Mouse (Mus musculus) hindbrain, embryonic 16.5 days (tissue): Measurements from ENCODE around the gene Dntt. TPM values are rescaled to one million over a fixed set of nuclear protein-coding genes. Genes with fewer than 3 reads are reported as not detected.

Experiments used
- ATAC-seq: fragments of 200-750 bp; cut with Nextera tagmentation; 2 replicates; pipeline ENCODE4 v1.8.0; 2017; ENCODE audit warnings: moderate TSS enrichment, moderate library complexity
- H3K27ac ChIP-seq: fragments of 300-500 bp; sonication (generic); 2 replicates; pipeline ENCODE4 v1.5.1; 2014; ENCODE audit warnings: low read depth, mild to moderate bottlenecking, control low read depth, low read length, moderate library complexity
- H3K27me3 ChIP-seq: fragments of 300-500 bp; sonication (generic); replicated peaks from 2 replicates; pipeline ENCODE4 v1.6.1; 2014; ENCODE audit warnings: low read length; ENCODE audit not compliant: control insufficient read depth, insufficient read depth
- H3K36me3 ChIP-seq: fragments of 300-500 bp; sonication (generic); 2 replicates; pipeline ENCODE4 v1.6.1; 2014; ENCODE audit warnings: mild to moderate bottlenecking, low read length, moderate library complexity, mixed read lengths; ENCODE audit not compliant: control insufficient read depth, insufficient read depth
- H3K4me1 ChIP-seq: fragments of 300-500 bp; sonication (generic); 2 replicates; pipeline ENCODE4 v1.6.1; 2014; ENCODE audit warnings: low read depth, low read length; ENCODE audit not compliant: control insufficient read depth, insufficient read depth
- H3K4me2 ChIP-seq: fragments of 300-500 bp; sonication (generic); 2 replicates; pipeline ENCODE4 v1.6.1; 2014; ENCODE audit warnings: mild to moderate bottlenecking, low read length, control low read depth, moderate library complexity
- H3K4me3 ChIP-seq: fragments of 300-500 bp; sonication (generic); 2 replicates; pipeline ENCODE4 v1.5.1; 2014; ENCODE audit warnings: mild to moderate bottlenecking, low read length, control low read depth, moderate library complexity
- H3K9ac ChIP-seq: fragments of 300-500 bp; sonication (generic); 2 replicates; pipeline ENCODE4 v1.6.1; 2014; ENCODE audit warnings: low read depth, mild to moderate bottlenecking, control low read depth, low read length, moderate library complexity
- H3K9me3 ChIP-seq: fragments of 300-500 bp; sonication (generic); 2 replicates; pipeline ENCODE4 v1.6.1; 2014; ENCODE audit warnings: mild to moderate bottlenecking, low read length, moderate library complexity; ENCODE audit not compliant: control insufficient read depth
- WGBS: fragments of 180-500 bp; shearing (Covaris S2); extraction: QIAGEN DNeasy Blood & Tissue Kit; methylation state at CpG from one replicate; pipeline ENCODE4 v1.1.7; 2014; 5-methylcytosine and 5-hydroxymethylcytosine counted together
- polyA plus RNA-seq: library from polyadenylated mRNA; unstranded; fragments of >200 nt; fragmentation: Nextera tagmentation; extraction: Ambion mirVana; gene quantifications from 2 replicates; pipeline ENCODE4 v1.2.1, GENCODE M21; 2015

Gene Dntt
- polyA plus RNA-seq, 1 experiment from 2014 or later: 0.10 TPM

- H3K27me3 ChIP-seq: no peaks in the 10 kb centered on the region
- H3K4me2 ChIP-seq: no peak overlapping the region
- no peak overlapping the region for H3K4me3 ChIP-seq
- no peak overlapping the region for H3K9ac ChIP-seq
- ATAC-seq: no peak
- H3K36me3 ChIP-seq: no peaks in the 10 kb centered on the region
- H3K9me3 ChIP-seq: no peaks in the 10 kb centered on the region
- WGBS: 62% methylated on average over 10 of the region's 10 CpGs
- no peaks in the 10 kb centered on the region for H3K4me1 ChIP-seq
- H3K27ac ChIP-seq: no peak overlapping the region
Observed at GRCm38 (mm10) chr19:41045091-41045770, 16.2 kb downstream of the Dntt start.

DNA sequence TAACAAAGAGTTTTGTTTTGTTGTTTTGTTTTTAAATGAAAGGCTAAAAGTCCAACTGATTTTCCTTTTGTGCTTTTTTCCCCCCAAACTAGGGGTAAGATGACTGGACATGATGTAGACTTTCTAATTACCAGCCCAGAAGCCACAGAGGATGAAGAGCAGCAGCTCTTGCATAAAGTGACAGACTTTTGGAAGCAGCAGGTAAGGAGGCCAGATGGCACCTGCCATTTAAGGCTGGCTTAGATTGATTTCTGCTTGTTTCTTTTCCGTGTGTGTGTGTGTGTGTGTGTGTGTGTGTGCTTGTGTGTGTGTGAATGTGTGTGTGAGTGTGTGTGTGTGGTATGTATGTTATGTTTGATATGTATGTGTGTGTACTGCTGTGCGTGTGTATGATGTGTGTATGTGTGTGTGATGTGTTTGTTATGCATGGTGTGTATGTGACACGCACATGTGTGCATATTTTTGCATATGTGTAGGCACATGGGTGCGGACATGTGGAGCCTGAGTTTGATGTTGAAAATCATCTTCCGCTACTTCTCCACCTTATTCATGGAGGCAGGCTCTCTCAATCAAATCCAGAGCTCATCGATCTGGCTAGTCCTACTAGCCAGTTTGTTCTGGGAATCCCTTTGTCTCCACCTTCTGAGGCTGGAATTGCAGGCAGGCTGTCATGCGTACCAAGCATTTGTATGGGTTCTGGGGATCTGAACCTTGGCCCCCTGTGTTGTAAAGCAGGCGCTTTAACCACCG lies 18.5 kb downstream of the Dntt start:
- ATAC-seq: no peak
- no peaks in the 10 kb centered on the region for H3K27me3 ChIP-seq
- H3K9ac ChIP-seq: no peak overlapping the region
- H3K9me3 ChIP-seq: no peaks in the 10 kb centered on the region
- H3K36me3 ChIP-seq: no peaks in the 10 kb centered on the region
- no peak overlapping the region for H3K4me3 ChIP-seq
- H3K4me2 ChIP-seq: no peak overlapping the region
- H3K4me1 ChIP-seq: no peaks in the 10 kb centered on the region
- 79% methylated on average over 9 of the region's 9 CpGs for WGBS
- H3K27ac ChIP-seq: no peak overlapping the region

DNA sequence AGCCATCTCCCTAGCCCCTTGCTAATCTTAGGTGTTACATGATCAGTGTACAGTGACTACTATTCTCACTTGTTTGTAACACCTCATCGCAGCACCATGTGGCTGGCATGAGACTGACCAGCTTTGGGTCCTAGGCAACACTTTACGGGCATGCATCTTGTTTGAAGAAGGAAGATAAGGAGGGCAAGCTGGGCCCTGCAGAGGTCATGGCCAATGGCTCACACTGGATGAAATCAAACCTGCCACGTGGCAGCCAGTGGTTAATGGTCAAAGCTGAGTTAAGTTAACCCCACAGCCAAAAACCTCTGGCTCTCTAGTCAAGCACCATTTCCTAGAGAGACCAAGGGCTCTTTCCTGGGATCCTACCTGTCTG lies 19.1 kb downstream of the Dntt start:
- no peak for ATAC-seq
- 87% methylated on average over 3 of the region's 3 CpGs for WGBS

DNA sequence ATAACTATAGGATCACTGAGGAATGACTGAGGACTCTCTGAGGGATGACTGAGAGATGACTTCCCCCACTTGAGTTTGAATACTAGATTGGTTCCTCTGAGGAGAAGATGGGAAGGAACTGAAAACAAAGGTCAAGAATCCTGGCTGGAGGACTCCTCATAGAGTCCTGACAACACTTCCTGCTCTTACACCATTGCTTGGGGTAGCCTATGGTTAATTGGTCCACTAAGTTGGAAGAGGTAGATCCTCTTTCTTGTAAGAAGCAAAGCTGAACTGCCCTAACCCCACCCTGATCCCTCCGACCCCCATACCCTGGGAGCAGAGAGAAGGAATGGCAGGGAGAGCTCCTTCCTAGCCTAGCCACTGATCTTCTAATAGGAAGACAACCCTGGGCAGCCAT lies 22.6 kb downstream of the Dntt start:
- Histone ChIP-seq H3K27ac (no peak overlapping the region), H3K9me3 (no peaks in the 10 kb centered on the region), H3K36me3 (no peaks in the 10 kb centered on the region), H3K4me3 (no peak overlapping the region), H3K9ac (no peak overlapping the region), H3K27me3 (no peaks in the 10 kb centered on the region), H3K4me2 (no peak overlapping the region), H3K4me1 (no peaks in the 10 kb centered on the region)
- WGBS: 95% methylated on average over 1 of the region's 1 CpGs
- ATAC-seq: no peak

More for the DNA sequence above, 19.1 kb downstream of the Dntt start:
- no peaks in the 10 kb centered on the region for H3K9me3 ChIP-seq
- H3K36me3 ChIP-seq: no peaks in the 10 kb centered on the region
- H3K9ac ChIP-seq: no peak overlapping the region
- no peak overlapping the region for H3K4me2 ChIP-seq
- H3K27ac ChIP-seq: no peak overlapping the region
- H3K4me3 ChIP-seq: no peak overlapping the region
- H3K4me1 ChIP-seq: no peaks in the 10 kb centered on the region
- H3K27me3 ChIP-seq: no peaks in the 10 kb centered on the region

GRCm38 (mm10) chr19:41052247-41052646 lies 23.2 kb downstream of the Dntt start:
- H3K4me2 ChIP-seq: no peak overlapping the region
- H3K4me3 ChIP-seq: no peak overlapping the region
- ATAC-seq: no peak
- no peaks in the 10 kb centered on the region for H3K9me3 ChIP-seq
- H3K36me3 ChIP-seq: no peaks in the 10 kb centered on the region
- whole genome bisulfite sequencing: 54% methylated on average over 5 of the region's 5 CpGs
- H3K27ac ChIP-seq: no peak overlapping the region
- no peaks in the 10 kb centered on the region for H3K4me1 ChIP-seq
- H3K9ac ChIP-seq: no peak overlapping the region
- H3K27me3 ChIP-seq: no peaks in the 10 kb centered on the region

DNA sequence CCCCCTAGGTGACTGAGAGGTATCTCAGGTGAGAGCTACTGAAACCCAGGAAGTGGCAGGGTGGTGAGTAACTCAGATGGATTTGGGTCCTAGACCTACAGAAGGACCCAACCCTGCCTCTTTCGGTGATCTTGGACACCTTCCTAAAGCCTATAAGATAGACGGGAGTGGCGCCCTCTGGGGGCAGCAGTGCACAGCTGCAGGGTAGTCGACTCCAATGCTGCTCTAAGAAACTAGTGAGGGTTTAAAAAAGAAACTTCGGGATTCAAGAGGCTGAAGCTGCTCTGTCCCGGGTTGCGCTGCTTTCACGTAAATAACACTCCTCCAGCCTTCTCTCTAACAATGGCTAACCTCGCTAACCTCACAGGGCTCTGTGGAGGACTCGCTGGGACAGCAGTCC lies 24.5 kb downstream of the Dntt start:
- Histone ChIP-seq H3K4me1 (no peaks in the 10 kb centered on the region), H3K27me3 (no peaks in the 10 kb centered on the region), H3K9ac (no peak overlapping the region), H3K9me3 (no peaks in the 10 kb centered on the region), H3K4me3 (no peak overlapping the region), H3K36me3 (no peaks in the 10 kb centered on the region), H3K27ac (no peak overlapping the region), H3K4me2 (no peak overlapping the region)
- no peak for ATAC-seq
- WGBS: 39% methylated on average over 10 of the region's 10 CpGs

- WGBS: 65% methylated on average over 4 of the region's 4 CpGs
- Histone ChIP-seq H3K9me3 (no peaks in the 10 kb centered on the region), H3K4me1 (no peaks in the 10 kb centered on the region), H3K36me3 (no peaks in the 10 kb centered on the region), H3K27ac (no peak overlapping the region), H3K4me2 (no peak overlapping the region), H3K4me3 (no peak overlapping the region), H3K9ac (no peak overlapping the region), H3K27me3 (no peaks in the 10 kb centered on the region)
- no peak for ATAC-seq
Observed at GRCm38 (mm10) chr19:41054702-41055101, 25.6 kb downstream of the Dntt start.

GRCm38 (mm10) chr19:41071500-41071899 lies 42.4 kb downstream of the Dntt start:
- 0 out of 2 replicates have a peak, but pooled peaks have one; percentile 30 for ATAC-seq

GRCm38 (mm10) chr19:41073746-41074455 lies 44.8 kb downstream of the Dntt start:
- no peak for ATAC-seq
- Histone ChIP-seq H3K36me3 (no peaks in the 10 kb centered on the region), H3K27me3 (no peaks in the 10 kb centered on the region), H3K4me1 (no peaks in the 10 kb centered on the region), H3K4me3 (no peak overlapping the region), H3K9me3 (no peaks in the 10 kb centered on the region), H3K27ac (no peak overlapping the region), H3K9ac (no peak overlapping the region), H3K4me2 (no peak overlapping the region)
- WGBS: 90% methylated on average over 14 of the region's 14 CpGs

More at GRCm38 (mm10) chr19:41071500-41071899, 42.4 kb downstream of the Dntt start:
- Histone ChIP-seq H3K27ac (no peak overlapping the region), H3K36me3 (no peaks in the 10 kb centered on the region), H3K9me3 (no peaks in the 10 kb centered on the region), H3K9ac (no peak overlapping the region), H3K4me1 (no peaks in the 10 kb centered on the region), H3K27me3 (no peaks in the 10 kb centered on the region), H3K4me2 (no peak overlapping the region), H3K4me3 (no peak overlapping the region)
- 5% methylated on average over 8 of the region's 8 CpGs for WGBS
